Mouse (Mus musculus) MEL (cell line): ENCODE data around the gene Chrne.

Experiments
- CTCF ChIP-seq, 3 experiments: IDR thresholded peaks in 2 of 3; conservative IDR thresholded peaks in 1 of 3; 2 replicates each; pipeline ENCODE4 v1.5.1; 2011 to 2012; ENCODE audit warnings: low read length in 3 of 3, low read depth in 2 of 3, mild to moderate bottlenecking in 2 of 3, improper control_type of control experiment in 1 of 3, inconsistent platforms in 1 of 3, mixed read lengths in 1 of 3, moderate library complexity in 1 of 3; ENCODE audit not compliant: control insufficient read depth in 1 of 3, insufficient read depth in 1 of 3, poor library complexity in 1 of 3, severe bottlenecking in 1 of 3
- ELF1 ChIP-seq: IDR thresholded peaks from 2 replicates; pipeline ENCODE4 v1.6.1; 2014; ENCODE audit warnings: low read depth, mild to moderate bottlenecking, inconsistent platforms, low read length, improper control_type of control experiment, moderate library complexity
- KAT2A ChIP-seq: conservative IDR thresholded peaks from 2 replicates; pipeline ENCODE4 v1.6.1; 2012; ENCODE audit warnings: low read depth, low read length, improper control_type of control experiment, inconsistent platforms
- MYB ChIP-seq: IDR thresholded peaks from 2 replicates; pipeline ENCODE4 v1.6.1; 2011; ENCODE audit warnings: mild to moderate bottlenecking, low read depth, low read length, improper control_type of control experiment
- POLR2A ChIP-seq, 2 experiments: IDR thresholded peaks; 2 replicates each; pipeline ENCODE4 v1.6.1; 2011 to 2012; ENCODE audit warnings: low read length in 2 of 2, mild to moderate bottlenecking in 2 of 2, control low read depth in 1 of 2, improper control_type of control experiment in 1 of 2, low read depth in 1 of 2, moderate library complexity in 1 of 2; ENCODE audit not compliant: control insufficient read depth in 1 of 2, insufficient read depth in 1 of 2, poor library complexity in 1 of 2
- ZC3H11A ChIP-seq: IDR thresholded peaks from 2 replicates; pipeline ENCODE4 v1.6.1; 2012; ENCODE audit warnings: low read depth, mild to moderate bottlenecking, inconsistent platforms, low read length, improper control_type of control experiment
- ZNF384 ChIP-seq: IDR thresholded peaks from 2 replicates; pipeline ENCODE4 v1.6.1; 2012; ENCODE audit warnings: low read depth, mild to moderate bottlenecking, inconsistent platforms, low read length, improper control_type of control experiment

GRCm38 (mm10) chr11:70578962-70579361 lies 40.1 kb downstream of the Chrne start:
- TF ChIP-seq ELF1 (no peak), MYB (no peak), CTCF (IDR thresholded peaks at IDR 0.05 in 2 of 3, conservative IDR thresholded peaks at IDR 0.05 in 1 of 3; ENCODE audit: control insufficient read depth in 1 of 3, insufficient read depth in 1 of 3, low read depth in 2 of 3, low read length in 3 of 3, poor library complexity in 1 of 3, severe bottlenecking in 1 of 3) (no peak), POLR2A (IDR thresholded peaks at IDR 0.05; ENCODE audit: control insufficient read depth in 1 of 2, insufficient read depth in 1 of 2, low read depth in 1 of 2, low read length in 2 of 2, poor library complexity in 1 of 2) (no peak), ZNF384 (no peak), KAT2A (no peak), ZC3H11A (no peak)
